Mouse (Mus musculus) CD4-positive, CD25-positive, alpha-beta regulatory T cell, adult 2 months (primary cell): ENCODE results near the gene Fam178b.
"Not testable (repeated sequence)": the region's sequence is repeated elsewhere in the genome, so short reads cannot be mapped to it uniquely, and the experiment has no call there.

Experiments used
- DNase-seq: peaks from one replicate; pipeline ENCODE4 v3.0.0-alpha.2; 2012; ENCODE audit warnings: low read depth, low spot score

Gene Fam178b

GRCm38 (mm10) chr1:36672648-36673350, 10.2 kb downstream of the Fam178b start:
- no peak for DNase-seq

- no peak for DNase-seq
Measured at GRCm38 (mm10) chr1:36671260-36671659, 11.7 kb downstream of the Fam178b start.

- DNase-seq = no peak
Measured at GRCm38 (mm10) chr1:36670256-36670655, 12.7 kb downstream of the Fam178b start.

GRCm38 (mm10) chr1:36668007-36668406, 15.0 kb downstream of the Fam178b start:
- DNase-seq = not testable (repeated sequence)

GRCm38 (mm10) chr1:36665934-36666333, 17.0 kb downstream of the Fam178b start:
- no peak for DNase-seq

GRCm38 (mm10) chr1:36665165-36665723, 17.7 kb downstream of the Fam178b start:
- no peak for DNase-seq

GRCm38 (mm10) chr1:36664457-36664856, 18.5 kb downstream of the Fam178b start:
- no peak for DNase-seq

- DNase-seq = no peak
Measured at GRCm38 (mm10) chr1:36658621-36659399, 24.2 kb downstream of the Fam178b start.

GRCm38 (mm10) chr1:36657658-36658415, 25.1 kb downstream of the Fam178b start:
- DNase-seq = no peak

- DNase-seq = no peak
Measured at GRCm38 (mm10) chr1:36656233-36656632, 26.8 kb downstream of the Fam178b start.

- no peak for DNase-seq
Measured at GRCm38 (mm10) chr1:36655039-36655438, 27.9 kb downstream of the Fam178b start.

- DNase-seq = no peak
Measured at GRCm38 (mm10) chr1:36647631-36648030, 35.4 kb downstream of the Fam178b start.

- peak; percentile 41 for DNase-seq
Measured at GRCm38 (mm10) chr1:36646285-36646684, 36.7 kb downstream of the Fam178b start.

- no peak for DNase-seq
Measured at GRCm38 (mm10) chr1:36644615-36645007, 38.4 kb downstream of the Fam178b start.

GRCm38 (mm10) chr1:36643957-36644614, 38.9 kb downstream of the Fam178b start:
- no peak for DNase-seq

- no peak for DNase-seq
Measured at GRCm38 (mm10) chr1:36635826-36636485, 47.0 kb downstream of the Fam178b start.

GRCm38 (mm10) chr1:36634940-36635339, 48.0 kb downstream of the Fam178b start:
- peak; percentile 78 for DNase-seq

- DNase-seq = no peak
Measured at GRCm38 (mm10) chr1:36633920-36634319, 49.1 kb downstream of the Fam178b start.

- DNase-seq = no peak
Measured at GRCm38 (mm10) chr1:36632846-36633245, 50.1 kb downstream of the Fam178b start.

- no peak for DNase-seq
Measured at GRCm38 (mm10) chr1:36632090-36632489, 50.9 kb downstream of the Fam178b start.

GRCm38 (mm10) chr1:36631391-36631790, 51.6 kb downstream of the Fam178b start:
- DNase-seq = no peak
